Mouse (Mus musculus) hindbrain, postnatal 0 days (tissue): ENCODE measurements around the gene Traip. TPM values are rescaled to one million over a fixed set of nuclear protein-coding genes. Genes with fewer than 3 reads are reported as not detected.
A peak's percentile ranks its signal among the peaks of the same experiment; 100 is the strongest.

ENCODE experiments used
- ATAC-seq: fragments of 200-750 bp; cut with Nextera tagmentation; 2 replicates; pipeline ENCODE4 v1.8.0; 2017; ENCODE audit warnings: mild to moderate bottlenecking, moderate TSS enrichment, moderate library complexity
- DNase-seq: peaks from one replicate; pipeline ENCODE4 v3.0.0-alpha.2; 2015; ENCODE audit warnings: low spot score
- H3K27ac ChIP-seq: fragments of 300-500 bp; sonication (generic); 2 replicates; pipeline ENCODE4 v1.5.1; 2014; ENCODE audit warnings: mild to moderate bottlenecking
- H3K27me3 ChIP-seq: fragments of 300-500 bp; sonication (generic); 2 replicates; pipeline ENCODE4 v1.6.1; 2014; ENCODE audit warnings: low read length, mixed read lengths; ENCODE audit not compliant: insufficient read depth
- H3K36me3 ChIP-seq: fragments of 300-500 bp; sonication (generic); 2 replicates; pipeline ENCODE4 v1.6.1; 2014; ENCODE audit warnings: low read length, mixed read lengths; ENCODE audit not compliant: insufficient read depth
- H3K4me1 ChIP-seq: fragments of 300-500 bp; sonication (generic); 2 replicates; pipeline ENCODE4 v1.6.1; 2014; ENCODE audit warnings: antibody characterized with exemption, low read length, mixed read lengths; ENCODE audit not compliant: insufficient read depth
- H3K4me2 ChIP-seq: fragments of 300-500 bp; sonication (generic); 2 replicates; pipeline ENCODE4 v1.6.1; 2014; ENCODE audit warnings: low read depth, mild to moderate bottlenecking, low read length, moderate library complexity, mixed read lengths
- H3K4me3 ChIP-seq: fragments of 300-500 bp; sonication (generic); 2 replicates; pipeline ENCODE4 v1.5.1; 2014; ENCODE audit warnings: low read length
- H3K9ac ChIP-seq: fragments of 300-500 bp; sonication (generic); replicated peaks from 2 replicates; pipeline ENCODE4 v1.6.1; 2014; ENCODE audit warnings: mild to moderate bottlenecking, low read length, moderate library complexity, mixed read lengths
- H3K9me3 ChIP-seq: fragments of 300-500 bp; sonication (generic); 2 replicates; pipeline ENCODE4 v1.6.1; 2016; ENCODE audit warnings: low read length, mixed read lengths
- CTCF ChIP-seq: IDR thresholded peaks from 2 replicates; pipeline ENCODE4 v1.5.1; 2016; ENCODE audit warnings: antibody characterized with exemption, control low read depth, low read depth
- WGBS: fragments of 180-500 bp; shearing (Covaris S2); extraction: QIAGEN DNeasy Blood & Tissue Kit; methylation state at CpG from one replicate; pipeline ENCODE4 v1.1.7; 2014; 5-methylcytosine and 5-hydroxymethylcytosine counted together
- polyA plus RNA-seq: library from polyadenylated mRNA; unstranded; fragments of >200 nt; fragmentation: Nextera tagmentation; extraction: Ambion mirVana; gene quantifications from 2 replicates; pipeline ENCODE4 v1.2.1, GENCODE M21; 2015
- total RNA-seq: library from RNA; depleted of rRNA; stranded (reverse); fragments of >200 nt; gene quantifications from 2 replicates; pipeline ENCODE4 v1.2.3, GENCODE M21; 2014

Traip gene
- total and polyA plus RNA-seq, 2 experiments from 2014 or later: 8.4 to 9.2 TPM

DNA sequence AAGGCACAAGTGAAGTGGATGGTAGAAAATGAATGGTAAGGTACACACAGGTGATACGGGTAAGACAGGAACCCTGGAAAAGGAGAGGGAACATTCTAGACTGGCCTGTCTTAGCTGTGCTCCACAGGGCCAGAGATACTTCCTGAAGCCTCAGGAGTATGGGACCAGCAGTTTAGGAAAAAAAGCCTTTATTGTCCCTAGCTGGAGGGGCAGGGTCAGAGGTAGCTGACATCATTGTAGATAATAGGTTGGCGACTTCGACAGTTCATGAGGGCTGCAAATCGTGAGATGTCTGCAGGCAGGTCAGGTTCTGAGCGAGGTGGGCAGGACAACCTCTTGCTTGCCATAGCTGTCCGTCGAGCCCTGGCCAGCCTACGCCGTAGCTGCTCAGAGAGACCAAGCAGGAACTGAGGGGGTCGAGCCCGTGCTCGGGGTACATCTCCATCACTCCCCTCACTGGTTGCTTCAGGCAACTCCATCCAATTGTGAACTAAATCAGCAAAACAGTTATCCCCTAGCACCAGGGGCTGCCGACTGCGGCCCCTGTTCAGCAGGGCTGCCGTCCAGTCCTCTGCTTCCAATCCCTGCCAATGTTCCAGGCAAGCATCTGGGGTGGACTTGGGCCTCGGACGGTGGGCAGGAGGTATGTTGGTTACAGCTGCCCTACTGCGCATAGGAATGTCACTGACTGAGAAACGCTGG lies 34.3 kb downstream of the Traip start:
- DNase-seq: no peak
- H3K9me3 ChIP-seq: no peaks in the 10 kb centered on the region
- ATAC-seq: no peak
- peaks cover 10% of the 10 kb centered on the region; the same call in 1 of the 2 replicates for H3K4me1 ChIP-seq
- H3K27me3 ChIP-seq: no peaks in the 10 kb centered on the region
- no peaks in the 10 kb centered on the region for H3K36me3 ChIP-seq
- peak overlapping the region; percentile 79 for H3K27ac ChIP-seq
- peak overlapping the region; percentile 64 for H3K4me3 ChIP-seq
- H3K9ac ChIP-seq: no peak overlapping the region
- TF ChIP-seq CTCF: no peak
- WGBS: 71% methylated on average over 19 of the region's 19 CpGs
- peak overlapping the region; percentile 85 for H3K4me2 ChIP-seq

DNA sequence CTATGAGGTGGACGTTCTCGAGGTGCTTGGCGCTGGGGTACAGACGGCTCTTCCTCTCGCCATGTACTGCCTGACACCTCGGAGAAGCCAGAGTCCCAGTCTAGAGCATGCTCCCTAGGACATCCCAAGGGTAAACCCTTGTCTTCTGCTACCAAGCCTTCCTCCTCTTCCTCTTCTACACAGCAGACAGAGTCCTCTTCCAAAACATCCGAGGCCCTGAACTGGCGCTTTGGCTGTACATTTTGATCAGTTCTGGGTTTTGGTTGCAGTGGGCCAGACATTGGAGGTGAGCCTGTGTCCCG lies 34.8 kb downstream of the Traip start:
- no peaks in the 10 kb centered on the region for H3K36me3 ChIP-seq
- no peak for TF ChIP-seq CTCF
- 70% methylated on average over 9 of the region's 9 CpGs for WGBS
- peak overlapping the region; percentile 85 for H3K4me2 ChIP-seq
- DNase-seq (no peak), ATAC-seq (no peak)
- peak overlapping the region; percentile 79; the same call in 1 of the 2 replicates for H3K27ac ChIP-seq
- H3K9ac ChIP-seq: peak overlapping the region; percentile 56; the same call in 1 of the 2 replicates
- peak overlapping the region; percentile 64 for H3K4me3 ChIP-seq
- H3K4me1 ChIP-seq: peaks cover 10% of the 10 kb centered on the region; the same call in 1 of the 2 replicates
- H3K27me3 ChIP-seq: no peaks in the 10 kb centered on the region
- H3K9me3 ChIP-seq: no peaks in the 10 kb centered on the region

DNA sequence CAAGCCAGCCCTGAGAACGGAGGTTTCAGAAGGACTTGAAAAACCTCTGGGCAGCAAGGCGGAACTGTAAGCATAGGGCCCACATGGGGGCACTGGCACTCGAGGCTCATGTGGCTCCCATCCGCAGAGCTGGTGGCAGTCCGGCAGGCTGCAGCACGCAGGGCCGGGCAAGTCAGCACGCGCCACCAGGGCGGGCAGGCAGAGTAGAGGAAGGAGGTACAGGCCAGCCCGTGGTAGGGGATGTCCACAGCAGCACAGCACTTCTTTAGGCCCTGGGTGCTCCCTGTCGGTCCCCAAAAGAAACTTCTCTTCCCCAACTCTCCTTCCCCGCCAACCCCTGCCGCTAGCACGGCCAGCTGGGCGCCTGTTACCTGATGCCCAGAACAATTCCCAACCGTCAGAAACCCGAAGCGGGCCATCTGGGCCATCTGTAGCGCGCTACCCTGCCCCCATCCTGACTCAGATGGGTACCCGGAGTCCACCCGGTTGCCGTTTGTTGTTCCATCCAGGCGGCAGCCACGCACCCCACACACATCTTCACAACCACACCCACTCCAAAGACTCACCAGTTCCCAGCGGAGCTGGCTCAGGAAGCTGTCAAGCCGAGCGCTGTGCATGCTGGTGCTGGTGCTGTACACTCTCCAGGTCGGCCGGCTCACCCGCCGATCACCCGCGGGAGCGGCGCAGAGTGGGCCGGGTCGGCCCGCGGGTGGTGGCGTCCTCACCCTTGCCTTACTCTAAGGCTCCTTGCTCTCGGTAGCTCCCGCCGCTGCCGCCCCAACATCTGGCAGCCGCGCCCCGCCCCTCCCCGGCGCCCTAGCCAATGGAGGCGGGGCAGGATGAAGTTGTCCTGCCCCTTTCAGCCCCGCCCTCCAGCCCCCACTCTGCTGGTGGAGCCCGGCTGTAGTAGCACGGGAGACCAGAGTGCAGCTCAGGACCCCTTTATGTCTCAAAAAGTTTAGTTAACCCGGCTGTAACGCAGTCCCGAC lies 35.5 kb downstream of the Traip start, which contains the start of gene Inka1:
Gene Inka1 (minus strand): TSS at position 749 of the 989 bp plus-strand sequence.
- peak within 1 kb of the TSS; percentile 56 for H3K9ac ChIP-seq
- peak; percentile 48 for TF ChIP-seq CTCF
- peak within 1 kb of the TSS; percentile 79; the same call in 1 of the 2 replicates for H3K27ac ChIP-seq
- under 1% methylated on average over 57 of the region's 58 CpGs for WGBS
- ATAC-seq (peak; percentile 46), DNase-seq (peak; percentile 75)
- H3K36me3 ChIP-seq: no peaks in the 10 kb centered on the region
- no peaks in the 10 kb centered on the region for H3K9me3 ChIP-seq
- no peaks in the 10 kb centered on the region for H3K27me3 ChIP-seq
- peaks cover 10% of the 10 kb centered on the region; the same call in 1 of the 2 replicates for H3K4me1 ChIP-seq
- peak within 1 kb of the TSS; percentile 85 for H3K4me2 ChIP-seq
- peak within 1 kb of the TSS; percentile 64 for H3K4me3 ChIP-seq

DNA sequence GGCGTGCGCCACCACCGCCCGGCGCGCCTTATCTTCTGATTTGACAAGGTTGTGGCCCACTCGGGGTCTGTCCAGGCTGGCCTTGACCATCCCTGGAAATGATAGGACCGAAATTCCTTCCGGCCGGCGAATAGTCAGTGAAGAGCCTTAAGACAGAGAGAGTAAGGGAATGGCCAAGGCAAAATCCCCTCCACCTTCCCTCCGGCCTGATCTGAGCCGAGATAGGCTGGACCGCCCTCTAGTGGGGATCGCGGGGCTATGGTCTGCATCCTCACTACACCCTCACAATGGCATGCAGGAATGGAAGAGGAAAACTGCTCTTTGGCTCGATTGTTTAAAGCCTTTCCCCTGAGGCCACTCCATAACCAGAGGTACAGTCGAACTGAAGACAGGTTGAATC lies 36.4 kb downstream of the Traip start:
- Histone ChIP-seq H3K4me3 (peak overlapping the region; percentile 64; the same call in 1 of the 2 replicates), H3K4me1 (peaks cover 10% of the 10 kb centered on the region; the same call in 1 of the 2 replicates), H3K9me3 (no peaks in the 10 kb centered on the region), H3K4me2 (peak overlapping the region; percentile 85), H3K9ac (no peak overlapping the region), H3K27me3 (no peaks in the 10 kb centered on the region), H3K36me3 (no peaks in the 10 kb centered on the region), H3K27ac (no peak overlapping the region)
- TF ChIP-seq CTCF: peak; percentile 95
- 5% methylated on average over 18 of the region's 18 CpGs for WGBS
- DNase-seq: peak; percentile 91
- ATAC-seq: peak; percentile 72

DNA sequence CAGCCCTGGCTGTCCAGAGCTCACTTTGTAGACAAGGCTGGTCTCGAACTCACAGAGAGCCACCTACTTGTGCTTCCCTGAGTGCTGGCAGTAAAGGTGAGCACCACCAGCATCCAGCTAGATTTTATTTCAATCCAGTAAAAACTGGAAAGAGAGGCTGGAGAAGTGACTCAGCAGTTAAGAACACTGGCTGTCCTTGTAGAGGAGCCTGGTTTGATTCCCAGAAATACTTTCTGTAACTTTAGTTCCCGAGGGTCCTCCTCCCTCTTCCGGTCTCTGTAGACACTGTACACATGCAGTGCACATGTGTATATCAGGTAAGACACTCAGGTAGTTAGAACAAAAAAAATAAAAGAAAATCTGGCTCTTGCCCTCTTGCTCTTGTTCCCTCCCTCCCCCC lies 38.0 kb downstream of the Traip start:
- ATAC-seq (no peak), DNase-seq (no peak)
- H3K9me3 ChIP-seq: no peaks in the 10 kb centered on the region
- no peak overlapping the region for H3K4me2 ChIP-seq
- no peak overlapping the region for H3K4me3 ChIP-seq
- TF ChIP-seq CTCF: no peak
- H3K27me3 ChIP-seq: no peaks in the 10 kb centered on the region
- no peak overlapping the region for H3K27ac ChIP-seq
- no peaks in the 10 kb centered on the region for H3K36me3 ChIP-seq
- no peak overlapping the region for H3K9ac ChIP-seq
- peaks cover 6% of the 10 kb centered on the region; the same call in 1 of the 2 replicates for H3K4me1 ChIP-seq
- WGBS: 71% methylated on average over 3 of the region's 3 CpGs

DNA sequence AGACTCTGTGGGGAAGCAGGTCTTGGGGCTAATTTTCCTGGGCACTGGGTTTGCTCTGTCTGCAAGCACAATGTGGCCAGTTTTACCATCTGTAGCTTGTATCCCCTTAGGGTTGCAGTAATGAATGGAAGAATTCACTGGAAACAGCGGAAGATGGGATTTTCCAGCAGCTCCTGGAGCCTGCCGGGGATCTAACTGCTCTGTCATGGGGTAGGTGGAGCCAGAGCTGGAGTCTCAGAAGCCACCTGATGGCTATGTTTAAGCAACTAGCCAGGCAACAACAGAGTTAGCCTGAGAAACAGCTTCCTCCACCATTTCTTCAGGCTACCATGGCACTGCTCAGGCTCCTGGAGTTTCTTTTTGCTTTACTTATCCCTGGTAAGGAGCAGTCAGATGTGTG lies 42.3 kb downstream of the Traip start, which contains the start of gene Cdhr4:
Gene Cdhr4 (plus strand): TSS at position 301 of the 400 bp plus-strand sequence.
- DNase-seq (no peak), ATAC-seq (no peak)
- Histone ChIP-seq H3K27ac (no peak within 1 kb of the TSS), H3K4me2 (no peak within 1 kb of the TSS), H3K36me3 (no peaks in the 10 kb centered on the region), H3K4me3 (no peak within 1 kb of the TSS), H3K27me3 (no peaks in the 10 kb centered on the region), H3K9ac (no peak within 1 kb of the TSS), H3K9me3 (no peaks in the 10 kb centered on the region), H3K4me1 (no peaks in the 10 kb centered on the region)
- no peak for TF ChIP-seq CTCF
- WGBS: 50% methylated on average over 2 of the region's 2 CpGs
